Mouse (Mus musculus) splenic B cell, adult 2 months (primary cell): ENCODE measurements at regions not wholly inside any gene's neighbourhood (a gene's known extent, or its start where the extent isn't known, plus 50 kb on each side); places are given as distances from the start of the nearest gene placed in this dataset.

ENCODE experiments used
- DNase-seq: peaks from one replicate; pipeline ENCODE4 v3.0.0-alpha.2; 2011; ENCODE audit warnings: low read depth, low spot score
- H3K27me3 ChIP-seq: 2 replicates; pipeline ENCODE4 v1.6.1; 2012; ENCODE audit warnings: mild to moderate bottlenecking, low read length, moderate library complexity, mixed read lengths; ENCODE audit not compliant: control insufficient read depth, poor library complexity, insufficient read depth, severe bottlenecking
- H3K36me3 ChIP-seq: 2 replicates; pipeline ENCODE4 v1.6.1; 2012; ENCODE audit warnings: mild to moderate bottlenecking, low read length, moderate library complexity, mixed read lengths; ENCODE audit not compliant: control insufficient read depth, poor library complexity, insufficient read depth, severe bottlenecking

DNA sequence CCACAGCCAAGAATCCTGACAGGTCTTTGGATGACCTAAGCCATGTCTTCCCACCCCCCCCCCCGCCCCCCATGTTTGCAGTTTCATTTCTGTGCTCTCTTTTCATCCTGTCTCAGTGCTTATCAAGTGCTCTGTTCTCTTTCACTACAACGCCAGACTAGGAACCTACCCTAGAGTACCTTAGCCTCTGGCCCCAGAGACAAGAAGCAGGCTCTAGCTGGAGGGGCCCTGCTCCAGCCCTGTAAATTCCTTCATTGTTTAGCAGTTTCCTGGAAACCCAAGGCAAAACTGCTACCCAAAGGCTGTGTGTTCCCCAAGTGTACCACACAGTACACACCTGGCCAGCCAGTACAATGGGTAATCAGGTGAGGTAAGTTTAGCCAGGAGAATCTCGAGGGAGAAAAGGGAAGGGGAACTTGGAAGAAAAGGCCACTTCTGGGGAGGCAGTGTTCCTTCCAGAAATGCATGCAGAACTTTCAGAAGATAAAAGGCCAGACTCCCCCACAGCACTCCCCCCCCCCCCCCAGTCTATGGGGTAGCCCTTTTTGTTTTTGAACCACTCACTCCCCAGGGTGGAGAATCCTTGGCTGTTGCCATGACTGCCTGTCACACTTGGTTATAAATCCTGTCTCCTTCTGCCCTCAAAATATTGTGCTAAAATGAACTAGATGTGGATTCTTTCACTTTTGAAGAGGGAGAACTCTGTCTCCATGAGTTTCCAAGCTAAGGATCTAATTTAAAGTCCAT, 419.1 kb downstream of the Efnb2 start:
- Histone ChIP-seq H3K27me3 (no peaks in the 10 kb centered on the region; the same call in 1 of the 2 replicates), H3K36me3 (no peaks in the 10 kb centered on the region)
- DNase-seq, result no peak

DNA sequence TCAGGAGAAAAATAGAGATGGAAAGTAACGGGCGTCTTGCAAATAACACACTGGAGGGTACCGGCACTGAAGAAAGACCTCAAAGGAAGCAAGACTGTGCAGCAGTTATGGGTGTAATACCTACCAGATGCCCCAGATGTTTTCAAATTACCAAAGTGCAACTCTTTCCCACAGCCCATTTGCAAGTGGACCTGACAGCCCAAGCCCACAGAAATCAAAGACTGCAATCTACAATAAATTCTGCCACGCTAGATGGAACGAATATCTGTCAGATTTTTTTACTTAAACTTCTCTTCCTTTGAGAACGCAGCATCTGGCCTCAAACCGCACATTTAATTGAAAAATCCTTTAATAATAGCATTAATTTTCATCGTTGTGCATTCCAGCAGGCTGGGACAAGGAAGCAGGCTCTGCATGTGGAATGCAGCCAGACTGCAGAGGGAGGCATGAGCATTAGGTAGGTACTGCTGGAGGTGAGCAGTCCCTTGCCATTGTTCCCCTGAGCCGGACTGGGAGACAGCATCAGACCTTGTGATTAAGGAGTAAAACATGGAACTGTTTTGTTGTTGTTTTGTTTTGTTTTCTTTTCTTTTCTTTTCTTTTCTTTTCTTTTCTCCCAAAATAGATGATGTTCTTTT, 419.9 kb downstream of the Efnb2 start:
- no peak for DNase-seq
- Histone ChIP-seq H3K27me3 (no peaks in the 10 kb centered on the region; the same call in 1 of the 2 replicates), H3K36me3 (no peaks in the 10 kb centered on the region)

DNA sequence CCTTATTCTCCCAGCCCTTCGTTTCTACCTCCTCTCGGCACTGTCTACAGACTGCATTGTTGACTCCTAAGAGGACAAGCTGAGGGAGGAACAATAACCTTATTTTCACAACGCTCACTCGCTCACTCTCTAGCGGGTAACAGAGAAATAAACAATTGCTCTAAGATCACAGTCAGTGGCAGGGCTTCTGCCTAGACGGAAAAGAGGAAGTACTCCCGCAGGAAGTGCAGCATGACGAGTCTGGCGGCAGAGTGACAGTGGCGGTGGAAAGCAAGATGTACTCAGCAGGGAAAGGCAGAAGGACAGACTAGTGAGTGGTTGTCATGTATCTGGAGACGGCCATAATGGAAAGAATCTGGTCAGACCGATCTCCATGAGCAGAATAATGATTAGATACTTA, 421.6 kb downstream of the Efnb2 start:
- DNase-seq, result no peak
- Histone ChIP-seq H3K27me3 (no peaks in the 10 kb centered on the region; the same call in 1 of the 2 replicates), H3K36me3 (no peaks in the 10 kb centered on the region)

DNA sequence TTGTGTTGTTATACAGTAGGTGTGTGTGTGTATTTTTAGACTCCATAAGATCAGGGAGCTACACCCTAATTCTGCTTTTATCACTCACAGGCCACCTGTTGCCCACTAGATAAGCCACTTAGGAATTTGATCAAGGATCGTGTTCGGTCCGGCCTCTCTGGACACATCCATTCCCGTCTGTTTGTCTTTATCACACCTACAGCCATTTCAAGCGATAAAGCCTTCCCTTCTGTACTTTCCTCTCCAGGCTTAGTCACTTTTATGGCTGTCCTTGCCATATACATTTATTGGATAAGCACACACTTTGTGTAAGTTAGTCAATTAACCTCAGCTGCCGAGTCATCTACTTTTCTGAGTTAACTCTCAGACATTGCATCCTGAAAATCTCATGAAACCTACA, 423.0 kb downstream of the Efnb2 start:
- Histone ChIP-seq H3K36me3 (no peaks in the 10 kb centered on the region), H3K27me3 (no peaks in the 10 kb centered on the region; the same call in 1 of the 2 replicates)
- no peak for DNase-seq

DNA sequence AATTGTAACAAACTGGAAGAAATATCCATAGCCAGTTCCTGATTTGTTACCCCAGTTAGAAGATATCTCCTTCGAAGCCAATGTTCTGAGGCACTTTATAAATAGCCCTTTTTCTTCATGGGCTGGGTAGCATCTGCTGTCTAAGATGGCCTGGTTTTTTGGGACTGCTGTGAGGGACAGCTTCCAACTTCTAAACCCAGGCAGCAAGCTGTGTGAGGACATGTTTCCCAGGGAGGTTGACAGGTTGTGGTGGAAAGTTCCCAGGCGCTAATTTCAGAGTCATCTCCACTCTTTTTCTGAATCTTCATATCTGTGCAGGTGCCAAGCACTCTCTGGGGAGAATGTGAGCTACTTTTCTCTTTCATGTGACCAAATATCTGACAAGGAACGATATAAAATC, 427.4 kb downstream of the Efnb2 start:
- H3K27me3 ChIP-seq, result no peaks in the 10 kb centered on the region; the same call in 1 of the 2 replicates
- H3K36me3 ChIP-seq, result no peaks in the 10 kb centered on the region
- no peak for DNase-seq

DNA sequence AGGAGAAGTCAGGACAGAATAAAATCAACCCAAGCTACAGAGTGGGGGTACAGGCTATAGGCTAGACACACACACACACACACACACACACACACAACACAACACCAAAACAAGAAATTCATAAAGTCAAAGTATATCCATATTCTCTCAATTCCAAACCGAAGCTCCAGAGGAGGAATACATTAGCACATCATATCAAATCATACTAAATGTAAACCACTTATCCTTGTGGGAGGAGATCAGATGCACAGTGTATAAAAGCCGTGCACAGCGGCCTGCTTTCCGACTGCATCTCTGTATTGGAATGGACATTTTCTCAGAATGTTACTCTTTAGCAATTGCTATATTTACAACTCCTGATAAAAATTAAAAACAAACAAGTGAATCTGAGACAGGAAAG, 427.9 kb downstream of the Efnb2 start:
- H3K36me3 ChIP-seq, result no peaks in the 10 kb centered on the region
- no peak for DNase-seq
- no peaks in the 10 kb centered on the region; the same call in 1 of the 2 replicates for H3K27me3 ChIP-seq

DNA sequence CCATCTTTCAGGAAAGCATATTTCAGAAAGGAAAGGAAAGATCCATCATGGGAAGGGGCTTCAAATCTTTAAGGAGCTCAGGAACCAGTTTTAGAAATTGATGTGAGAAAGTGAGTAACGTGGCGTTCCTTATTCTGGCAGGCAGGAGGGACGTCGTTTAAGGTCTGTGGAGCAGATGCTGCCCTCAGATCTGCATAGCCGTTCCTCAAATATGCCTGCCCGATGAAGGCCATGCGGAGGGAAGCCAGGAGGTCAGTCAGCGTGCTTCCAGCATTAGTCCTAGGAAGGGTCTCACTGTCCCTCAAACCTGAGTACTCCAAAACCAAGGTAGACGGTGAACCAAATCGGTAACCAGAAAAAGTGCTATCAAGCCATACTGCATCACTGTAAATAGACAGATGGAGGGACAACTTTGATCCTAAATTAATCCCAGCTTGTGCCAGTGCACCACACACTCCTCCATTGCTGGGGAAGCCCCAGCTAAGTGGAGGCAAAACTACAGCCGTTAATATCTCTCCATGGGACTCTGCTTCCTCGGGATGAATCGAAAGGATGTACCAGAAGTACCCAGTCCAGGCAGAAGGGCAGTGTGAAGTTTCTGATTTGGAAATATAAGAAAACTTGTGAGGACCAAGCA, 428.9 kb downstream of the Efnb2 start:
- H3K36me3 ChIP-seq, result no peaks in the 10 kb centered on the region
- no peaks in the 10 kb centered on the region for H3K27me3 ChIP-seq
- DNase-seq, result no peak

DNA sequence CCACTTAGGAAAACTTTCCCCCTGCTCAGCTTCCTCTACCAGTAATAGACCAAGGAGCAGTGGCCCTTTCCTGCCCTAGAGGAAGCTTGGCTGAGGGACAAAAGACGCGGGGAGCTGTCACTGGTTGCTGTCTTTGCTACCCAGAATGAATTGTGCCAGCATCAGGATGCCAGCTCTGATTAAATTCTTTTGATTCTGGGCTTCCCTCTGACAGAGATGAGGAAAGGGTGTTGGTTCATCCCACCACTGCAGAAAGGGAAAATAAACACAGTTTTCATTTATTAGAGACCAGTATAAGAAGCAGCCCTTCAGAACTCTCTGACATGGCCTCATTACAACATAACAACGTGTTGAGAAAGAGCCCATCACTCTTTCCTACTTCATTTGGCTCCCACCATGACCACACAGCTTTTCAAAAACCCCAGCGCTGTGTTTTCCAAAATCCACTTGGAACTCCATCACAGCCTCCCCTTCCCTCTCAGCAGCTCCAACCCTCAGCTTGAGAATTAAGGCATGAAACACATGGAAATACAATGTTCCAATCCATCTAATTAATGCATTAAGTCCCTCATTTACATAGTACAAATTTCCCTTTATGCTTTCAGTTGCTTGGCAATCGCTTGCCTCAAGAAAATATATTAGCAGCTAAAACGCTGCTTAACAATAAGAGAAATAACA, 429.6 kb downstream of the Efnb2 start:
- Histone ChIP-seq H3K36me3 (no peaks in the 10 kb centered on the region), H3K27me3 (no peaks in the 10 kb centered on the region)
- DNase-seq, result no peak

DNA sequence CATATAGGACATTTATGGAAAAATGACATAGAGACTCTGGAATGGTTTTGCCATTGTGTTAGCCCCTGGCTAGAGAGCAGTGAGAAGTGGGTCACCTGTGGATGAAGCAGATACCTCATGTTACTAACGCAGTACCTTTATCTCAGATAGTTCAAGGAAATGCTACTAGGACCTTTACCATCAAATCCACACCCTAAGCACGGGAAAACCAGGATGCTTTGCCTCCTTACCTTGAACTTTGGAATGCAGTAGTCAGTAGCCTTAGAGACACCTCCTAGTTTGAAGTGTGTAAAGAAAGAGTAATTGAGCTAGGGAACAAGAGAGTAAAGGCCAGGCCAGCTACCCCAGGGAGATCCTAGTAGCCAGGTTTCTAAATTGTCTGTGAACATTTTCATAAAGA, 435.0 kb downstream of the Efnb2 start:
- Histone ChIP-seq H3K27me3 (no peaks in the 10 kb centered on the region), H3K36me3 (no peaks in the 10 kb centered on the region)
- DNase-seq, result no peak

DNA sequence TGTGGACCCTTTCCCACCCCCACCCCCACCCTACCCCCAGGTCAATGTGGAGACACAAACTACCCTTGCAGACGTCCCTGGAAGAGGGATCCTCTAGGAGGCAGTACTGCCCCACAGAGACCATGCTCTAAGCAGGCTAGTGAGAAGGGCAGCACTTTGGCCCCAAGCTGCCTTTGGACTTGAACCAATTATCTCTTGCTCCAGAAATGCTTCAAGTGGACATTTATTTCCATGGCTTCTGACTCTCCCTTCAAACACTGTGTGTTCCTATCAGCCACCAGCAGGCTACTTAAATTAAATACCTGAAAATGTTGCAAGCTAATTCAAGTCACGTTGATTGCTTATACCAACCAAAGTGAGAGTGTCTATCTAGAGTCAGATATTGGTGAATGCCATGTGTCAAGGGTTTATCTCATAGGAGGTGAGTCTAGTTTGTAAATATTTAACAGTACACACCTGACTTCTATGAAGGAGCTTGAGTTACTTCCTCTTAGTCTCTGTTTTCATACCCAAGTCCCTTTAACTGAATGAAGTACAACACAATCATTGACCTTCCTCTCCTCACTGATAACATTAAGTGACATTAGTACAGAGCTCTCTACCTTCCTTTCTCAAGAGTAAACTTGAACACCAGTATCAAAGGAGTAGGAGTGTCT, 435.7 kb downstream of the Efnb2 start:
- Histone ChIP-seq H3K36me3 (no peaks in the 10 kb centered on the region), H3K27me3 (no peaks in the 10 kb centered on the region)
- DNase-seq, result no peak

DNA sequence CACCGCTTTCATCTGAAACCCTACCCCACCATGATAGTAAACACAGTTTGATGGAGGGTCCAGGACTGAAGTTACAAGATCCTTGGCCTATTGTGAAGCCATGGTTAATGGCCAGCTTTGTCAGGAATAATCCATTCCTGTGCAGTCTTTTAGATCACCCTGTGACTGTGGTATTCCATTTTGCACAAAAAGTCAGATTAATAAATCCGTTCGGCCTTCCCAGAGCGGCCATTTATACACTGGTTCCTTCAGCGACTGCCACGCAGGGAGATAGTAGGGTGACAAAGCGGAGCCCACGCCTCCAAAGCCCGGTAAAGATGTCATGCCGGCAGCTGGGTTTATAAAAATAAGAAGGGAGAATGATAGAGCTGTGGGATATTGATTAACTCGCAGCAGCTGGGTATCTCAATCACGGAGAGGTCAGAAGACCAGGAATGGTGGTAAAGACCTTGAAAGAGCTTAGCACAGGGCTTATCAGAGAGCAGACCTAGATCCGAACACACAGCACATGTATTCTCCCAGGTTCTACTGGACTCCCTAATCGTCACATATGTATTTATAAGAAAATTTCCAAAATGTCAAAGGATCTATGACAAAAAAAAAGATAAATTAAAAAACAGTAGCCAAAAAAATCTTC, 440.5 kb downstream of the Efnb2 start:
- no peak for DNase-seq
- no peaks in the 10 kb centered on the region for H3K36me3 ChIP-seq
- no peaks in the 10 kb centered on the region for H3K27me3 ChIP-seq

DNA sequence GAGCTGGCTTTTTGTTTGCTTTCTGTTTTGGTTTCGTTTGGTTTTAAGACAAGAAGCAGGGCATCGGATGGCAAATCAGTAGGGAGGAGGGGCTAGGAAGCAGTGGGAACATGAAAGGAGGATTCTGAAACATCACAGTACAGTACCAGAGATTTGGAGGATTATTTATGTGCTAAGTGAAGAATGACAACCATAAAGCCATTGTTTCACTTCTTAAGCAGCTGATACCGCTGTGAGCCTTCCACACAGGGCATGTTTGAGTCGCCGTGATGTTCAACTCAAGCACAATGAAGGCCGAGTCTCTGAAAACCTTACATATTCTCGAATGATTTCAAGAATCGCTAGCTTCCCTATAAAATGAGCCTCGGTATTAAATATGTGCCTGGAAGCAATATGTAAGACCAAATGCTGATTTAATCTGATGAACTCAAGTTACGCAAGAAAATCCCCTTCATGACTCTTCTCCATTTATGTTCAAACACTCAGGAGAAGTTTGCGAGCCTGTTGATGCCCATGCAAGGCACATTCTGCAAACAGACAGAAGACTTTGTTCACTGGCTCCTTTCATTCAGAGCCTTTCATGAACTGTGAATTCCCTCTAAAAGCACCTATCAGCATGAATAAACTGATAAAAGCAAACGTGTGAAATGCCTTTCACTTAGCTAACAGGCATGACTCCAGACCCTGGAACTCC, 441.2 kb downstream of the Efnb2 start:
- H3K36me3 ChIP-seq, result no peaks in the 10 kb centered on the region
- no peak for DNase-seq

DNA sequence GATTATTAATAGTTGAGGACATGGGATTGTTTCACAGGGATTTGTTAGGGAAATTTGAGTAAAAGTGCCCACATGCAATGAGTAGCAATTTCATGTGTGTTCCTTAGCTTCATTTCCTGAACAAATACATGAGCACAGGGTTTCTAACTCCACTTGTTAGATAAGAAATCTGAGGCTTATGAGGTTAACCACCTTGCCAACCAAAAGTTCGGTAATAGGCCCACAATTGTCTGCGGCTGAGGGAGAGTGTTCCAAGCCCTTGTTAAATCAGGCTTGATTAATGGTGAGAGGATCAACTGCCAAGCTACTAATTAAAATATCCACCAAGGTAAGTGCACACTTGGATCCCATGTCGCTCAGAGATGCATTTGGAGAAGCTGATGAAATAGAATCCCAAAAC, 468.0 kb downstream of the Efnb2 start:
- no peaks in the 10 kb centered on the region for H3K27me3 ChIP-seq
- no peaks in the 10 kb centered on the region for H3K36me3 ChIP-seq
- no peak for DNase-seq

More for the DNA sequence above, 441.2 kb downstream of the Efnb2 start:
- H3K27me3 ChIP-seq, result no peaks in the 10 kb centered on the region

DNA sequence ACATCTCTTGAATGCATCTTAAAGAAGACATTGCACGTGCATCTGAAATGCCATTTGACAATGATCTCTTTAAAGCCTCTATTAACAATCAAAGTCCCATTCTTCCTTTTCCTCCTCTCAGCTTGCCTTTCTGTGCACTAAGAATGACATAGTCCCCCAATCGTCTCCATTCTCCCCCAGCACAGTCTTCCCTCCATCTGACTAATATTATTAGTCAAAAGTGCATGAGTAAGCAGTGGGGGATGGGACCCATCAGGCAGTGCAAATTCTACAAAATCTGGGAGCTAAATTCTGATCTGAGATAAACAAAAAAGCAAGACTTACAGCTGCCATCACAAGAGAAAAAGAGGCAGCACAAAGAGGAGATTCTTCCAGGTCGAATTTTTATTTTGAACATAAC, 475.0 kb downstream of the Efnb2 start:
- no peaks in the 10 kb centered on the region for H3K36me3 ChIP-seq
- H3K27me3 ChIP-seq, result no peaks in the 10 kb centered on the region
- DNase-seq, result no peak
